Mouse (Mus musculus): Measurements from ENCODE around the gene Ubac1. TPM values are rescaled to one million over a fixed set of nuclear protein-coding genes. Genes with fewer than 3 reads are reported as not detected.

Gene Ubac1
- polyA plus RNA-seq, 1 experiment from 2014 or later = 290 TPM

DNA sequence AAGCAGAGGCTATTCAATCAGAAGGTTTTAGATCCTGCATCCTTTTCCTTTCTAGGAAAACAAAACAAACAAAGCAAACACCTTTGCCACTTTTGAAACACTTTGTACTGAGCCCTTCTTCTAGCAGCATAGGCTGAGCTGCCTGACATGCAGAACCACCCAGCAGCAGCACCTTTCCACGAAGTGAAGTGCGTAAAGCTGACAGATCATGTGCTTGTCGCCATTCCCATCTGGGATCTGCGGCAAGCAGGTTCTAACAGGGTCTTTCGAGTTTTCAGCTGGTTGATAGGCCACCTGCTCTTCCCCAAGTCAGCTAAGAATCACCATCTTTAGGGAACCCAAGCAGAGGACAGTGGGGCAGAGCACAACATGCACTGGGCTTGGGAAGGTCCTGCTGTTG is 34.7 kb upstream of the Ubac1 start:
- H3K4me1 ChIP-seq (replicated peaks; ENCODE audit: control insufficient read depth, insufficient read depth, low read length) = peaks cover 8% of the 10 kb centered on the region
- H3K9me3 ChIP-seq (ENCODE audit: control insufficient read depth, low read length) = no peaks in the 10 kb centered on the region
- 75% methylated on average over 5 of the region's 5 CpGs for WGBS
- no peak overlapping the region for H3K4me2 ChIP-seq
- ATAC-seq (replicated peaks; ENCODE audit: low FRiP score) = no peak
- no peak overlapping the region for H3K4me3 ChIP-seq (ENCODE audit: low read depth, low read length)
- no peak overlapping the region for H3K27ac ChIP-seq (ENCODE audit: low read depth, low read length)
- H3K27me3 ChIP-seq (replicated peaks; ENCODE audit: control insufficient read depth, insufficient read depth, low read length) = no peaks in the 10 kb centered on the region
- no peak overlapping the region for H3K9ac ChIP-seq (ENCODE audit: low read depth, low read length)
- no peak for DNase-seq (ENCODE audit: low spot score)
- no peaks in the 10 kb centered on the region for H3K36me3 ChIP-seq (ENCODE audit: control insufficient read depth, insufficient read depth, low read length)

- Histone ChIP-seq H3K4me1 (replicated peaks; ENCODE audit: control insufficient read depth, insufficient read depth, low read length) (peaks cover 3% of the 10 kb centered on the region; the same call in 1 of the 2 replicates), H3K27ac (ENCODE audit: low read depth, low read length) (no peak overlapping the region), H3K4me2 (no peak overlapping the region), H3K27me3 (replicated peaks; ENCODE audit: control insufficient read depth, insufficient read depth, low read length) (no peaks in the 10 kb centered on the region), H3K9me3 (ENCODE audit: control insufficient read depth, low read length) (no peaks in the 10 kb centered on the region), H3K36me3 (ENCODE audit: control insufficient read depth, insufficient read depth, low read length) (no peaks in the 10 kb centered on the region), H3K9ac (ENCODE audit: low read depth, low read length) (no peak overlapping the region), H3K4me3 (ENCODE audit: low read depth, low read length) (no peak overlapping the region)
- 57% methylated on average over 2 of the region's 2 CpGs for WGBS
- ATAC-seq (replicated peaks; ENCODE audit: low FRiP score) = no peak
- no peak for DNase-seq (ENCODE audit: low spot score)
These were observed 34.2 kb upstream of the Ubac1 start for GRCm38 (mm10) chr2:26055747-26056102.

- Histone ChIP-seq H3K9me3 (ENCODE audit: control insufficient read depth, low read length) (no peaks in the 10 kb centered on the region), H3K27me3 (replicated peaks; ENCODE audit: control insufficient read depth, insufficient read depth, low read length) (no peaks in the 10 kb centered on the region), H3K4me1 (replicated peaks; ENCODE audit: control insufficient read depth, insufficient read depth, low read length) (peaks cover 2% of the 10 kb centered on the region; the same call in 1 of the 2 replicates), H3K4me3 (ENCODE audit: low read depth, low read length) (no peak overlapping the region), H3K4me2 (no peak overlapping the region), H3K36me3 (ENCODE audit: control insufficient read depth, insufficient read depth, low read length) (no peaks in the 10 kb centered on the region), H3K27ac (ENCODE audit: low read depth, low read length) (no peak overlapping the region), H3K9ac (ENCODE audit: low read depth, low read length) (no peak overlapping the region)
- ATAC-seq (replicated peaks; ENCODE audit: low FRiP score) (peak; percentile 80), DNase-seq (ENCODE audit: low spot score) (peak; percentile 72)
- 44% methylated on average over 8 of the region's 8 CpGs for WGBS
These were observed 33.6 kb upstream of the Ubac1 start for GRCm38 (mm10) chr2:26055046-26055746.

- no peak overlapping the region for H3K4me2 ChIP-seq
- peaks cover 6% of the 10 kb centered on the region; the same call in 1 of the 2 replicates for H3K4me1 ChIP-seq (replicated peaks; ENCODE audit: control insufficient read depth, insufficient read depth, low read length)
- no peaks in the 10 kb centered on the region for H3K9me3 ChIP-seq (ENCODE audit: control insufficient read depth, low read length)
- H3K4me3 ChIP-seq (ENCODE audit: low read depth, low read length) = no peak overlapping the region
- ATAC-seq (replicated peaks; ENCODE audit: low FRiP score) (no peak), DNase-seq (ENCODE audit: low spot score) (no peak)
- no peaks in the 10 kb centered on the region for H3K36me3 ChIP-seq (ENCODE audit: control insufficient read depth, insufficient read depth, low read length)
- no peaks in the 10 kb centered on the region for H3K27me3 ChIP-seq (replicated peaks; ENCODE audit: control insufficient read depth, insufficient read depth, low read length)
- no peak overlapping the region for H3K9ac ChIP-seq (ENCODE audit: low read depth, low read length)
- 34% methylated on average over 4 of the region's 4 CpGs for WGBS
- H3K27ac ChIP-seq (ENCODE audit: low read depth, low read length) = no peak overlapping the region
These were observed 31.3 kb upstream of the Ubac1 start for GRCm38 (mm10) chr2:26052806-26053205.

DNA sequence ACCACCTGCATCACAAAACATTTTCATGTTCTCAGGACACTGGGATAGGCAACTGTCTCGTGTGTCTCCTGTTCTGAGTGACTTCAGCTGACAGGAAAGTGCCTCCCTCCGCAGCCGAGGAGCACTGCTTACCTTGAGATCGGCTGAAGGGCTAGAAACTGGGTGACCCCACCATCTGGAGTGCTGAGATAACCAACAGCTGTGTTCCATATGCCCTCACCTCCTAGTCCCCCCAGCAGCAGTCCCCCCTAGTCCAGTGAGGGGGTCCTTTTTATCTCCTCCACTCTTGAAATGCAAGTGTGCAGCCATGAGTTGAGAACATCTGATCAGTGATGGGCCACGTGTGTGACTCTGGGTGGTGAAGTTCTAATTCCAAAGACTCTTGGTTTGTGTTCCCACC is 27.3 kb upstream of the Ubac1 start:
- Histone ChIP-seq H3K9ac (ENCODE audit: low read depth, low read length) (no peak overlapping the region), H3K9me3 (ENCODE audit: control insufficient read depth, low read length) (no peaks in the 10 kb centered on the region), H3K4me2 (no peak overlapping the region), H3K27me3 (replicated peaks; ENCODE audit: control insufficient read depth, insufficient read depth, low read length) (no peaks in the 10 kb centered on the region), H3K4me1 (replicated peaks; ENCODE audit: control insufficient read depth, insufficient read depth, low read length) (0 out of 2 replicates have a peak, but pooled peaks cover 4% of the 10 kb centered on the region), H3K27ac (ENCODE audit: low read depth, low read length) (no peak overlapping the region), H3K36me3 (ENCODE audit: control insufficient read depth, insufficient read depth, low read length) (no peaks in the 10 kb centered on the region), H3K4me3 (ENCODE audit: low read depth, low read length) (no peak overlapping the region)
- DNase-seq (ENCODE audit: low spot score) (no peak), ATAC-seq (replicated peaks; ENCODE audit: low FRiP score) (peak; percentile 82)
- WGBS = 29% methylated on average over 5 of the region's 5 CpGs

DNA sequence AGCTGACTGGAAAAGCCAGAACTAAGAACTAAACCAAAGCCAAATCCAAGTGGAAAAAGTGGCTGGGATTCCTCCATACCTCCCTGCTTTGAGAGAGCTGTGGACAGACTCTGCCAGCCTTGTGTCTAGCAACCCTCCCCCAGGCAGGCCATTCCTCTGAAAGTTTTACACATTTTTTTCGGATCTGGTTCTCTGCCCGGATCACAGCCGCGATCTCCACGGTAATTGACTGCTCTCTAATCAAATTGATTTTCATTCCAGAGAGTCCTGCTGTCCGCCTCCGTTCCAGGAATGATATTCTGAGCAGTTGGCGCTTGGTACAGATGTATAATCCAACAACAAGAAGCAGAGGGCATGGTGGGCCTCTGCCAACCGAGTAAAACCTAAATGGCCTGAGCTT is 22.7 kb upstream of the Ubac1 start:
- no peak for ATAC-seq (replicated peaks; ENCODE audit: low FRiP score)
- 86% methylated on average over 9 of the region's 9 CpGs for WGBS
- Histone ChIP-seq H3K4me2 (no peak overlapping the region), H3K36me3 (ENCODE audit: control insufficient read depth, insufficient read depth, low read length) (no peaks in the 10 kb centered on the region), H3K9ac (ENCODE audit: low read depth, low read length) (no peak overlapping the region), H3K4me3 (ENCODE audit: low read depth, low read length) (no peak overlapping the region), H3K27me3 (replicated peaks; ENCODE audit: control insufficient read depth, insufficient read depth, low read length) (no peaks in the 10 kb centered on the region), H3K9me3 (ENCODE audit: control insufficient read depth, low read length) (no peaks in the 10 kb centered on the region), H3K4me1 (replicated peaks; ENCODE audit: control insufficient read depth, insufficient read depth, low read length) (peaks cover 21% of the 10 kb centered on the region), H3K27ac (ENCODE audit: low read depth, low read length) (no peak overlapping the region)
- no peak for DNase-seq (ENCODE audit: low spot score)

DNA sequence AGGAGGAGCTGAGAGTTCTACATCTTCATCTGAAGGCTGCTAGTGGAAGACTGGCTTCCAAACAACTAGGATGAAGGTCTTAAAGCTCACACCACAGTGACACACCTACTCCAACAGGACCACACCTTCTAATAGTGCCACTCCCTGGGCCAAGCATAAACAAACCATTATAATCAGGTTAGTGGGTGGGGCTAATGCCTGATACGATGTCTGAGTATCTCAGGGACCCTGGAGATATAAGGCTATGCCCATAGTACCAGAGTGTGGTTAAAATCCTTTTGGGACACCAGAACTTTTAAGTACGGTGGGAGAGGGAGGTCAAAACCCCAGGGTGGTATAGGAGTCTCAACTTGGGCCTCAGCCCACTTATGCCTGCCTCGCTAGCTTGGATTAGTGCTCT is 21.1 kb upstream of the Ubac1 start:
- Histone ChIP-seq H3K4me1 (replicated peaks; ENCODE audit: control insufficient read depth, insufficient read depth, low read length) (peaks cover 23% of the 10 kb centered on the region), H3K27me3 (replicated peaks; ENCODE audit: control insufficient read depth, insufficient read depth, low read length) (no peaks in the 10 kb centered on the region), H3K4me3 (ENCODE audit: low read depth, low read length) (no peak overlapping the region), H3K4me2 (no peak overlapping the region), H3K36me3 (ENCODE audit: control insufficient read depth, insufficient read depth, low read length) (no peaks in the 10 kb centered on the region), H3K9me3 (ENCODE audit: control insufficient read depth, low read length) (no peaks in the 10 kb centered on the region), H3K9ac (ENCODE audit: low read depth, low read length) (no peak overlapping the region), H3K27ac (ENCODE audit: low read depth, low read length) (no peak overlapping the region)
- 74% methylated on average over 3 of the region's 3 CpGs for WGBS
- ATAC-seq (replicated peaks; ENCODE audit: low FRiP score) (peak; percentile 44; the same call in 1 of the 2 replicates), DNase-seq (ENCODE audit: low spot score) (no peak)

DNA sequence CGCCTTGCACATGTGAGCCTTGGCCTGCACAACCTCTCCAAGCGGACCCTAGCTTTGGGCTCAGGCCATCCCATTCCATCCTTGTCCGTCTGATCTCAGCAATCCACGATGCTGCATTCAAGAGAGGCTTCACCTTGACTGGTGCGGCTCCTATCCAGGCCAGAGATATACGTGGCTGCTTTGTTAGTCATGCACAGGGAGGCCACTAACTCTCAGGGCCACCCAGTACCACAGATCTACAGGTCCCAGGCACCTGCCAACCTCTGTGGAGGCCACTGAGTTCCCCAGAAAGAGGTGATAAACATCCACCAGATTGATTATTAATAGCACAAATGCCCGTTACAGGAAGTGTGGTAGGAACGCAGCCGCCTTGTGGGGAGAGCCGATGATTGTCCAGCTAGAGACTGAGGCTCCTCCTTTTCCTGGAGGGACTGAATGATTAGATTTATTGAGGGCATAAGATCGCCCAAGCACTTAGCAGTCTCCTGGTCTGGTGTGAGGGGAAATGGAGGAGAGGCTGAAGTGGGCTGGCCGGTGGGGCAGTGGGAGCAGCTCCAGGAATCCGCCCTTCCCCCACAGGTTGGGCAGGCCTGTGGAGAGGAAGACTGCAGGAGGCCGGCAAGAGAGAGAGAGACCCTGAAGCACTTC is 19.7 kb upstream of the Ubac1 start:
- ATAC-seq (replicated peaks; ENCODE audit: low FRiP score) = no peak
- Histone ChIP-seq H3K27me3 (replicated peaks; ENCODE audit: control insufficient read depth, insufficient read depth, low read length) (no peaks in the 10 kb centered on the region), H3K9me3 (ENCODE audit: control insufficient read depth, low read length) (no peaks in the 10 kb centered on the region), H3K9ac (ENCODE audit: low read depth, low read length) (no peak overlapping the region), H3K27ac (ENCODE audit: low read depth, low read length) (no peak overlapping the region), H3K4me1 (replicated peaks; ENCODE audit: control insufficient read depth, insufficient read depth, low read length) (peaks cover 33% of the 10 kb centered on the region), H3K4me3 (ENCODE audit: low read depth, low read length) (no peak overlapping the region), H3K36me3 (ENCODE audit: control insufficient read depth, insufficient read depth, low read length) (no peaks in the 10 kb centered on the region), H3K4me2 (peak overlapping the region; percentile 5; the same call in 1 of the 2 replicates)
- 38% methylated on average over 14 of the region's 14 CpGs for WGBS
- no peak for DNase-seq (ENCODE audit: low spot score)

DNA sequence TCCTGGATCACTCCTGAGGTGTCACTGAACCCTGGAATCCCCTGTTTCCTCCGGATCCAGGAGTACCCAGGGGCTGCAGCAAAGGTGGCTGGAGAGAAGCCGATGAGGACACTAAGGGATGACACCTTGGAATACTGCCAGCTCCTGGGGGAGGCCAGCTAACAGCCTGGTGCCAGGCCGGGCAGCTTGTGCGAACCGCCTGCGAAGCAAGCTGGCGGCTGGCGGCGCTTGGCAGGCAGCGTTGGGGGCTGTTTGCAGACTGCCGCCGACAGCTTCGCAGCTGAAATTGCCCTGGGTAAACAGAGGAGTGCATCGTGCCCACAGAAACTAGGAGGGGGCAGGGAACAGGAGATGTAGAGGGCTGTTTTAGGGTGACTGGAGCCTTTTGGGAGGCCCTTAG is 18.4 kb upstream of the Ubac1 start:
- no peak overlapping the region for H3K4me2 ChIP-seq
- DNase-seq (ENCODE audit: low spot score) = no peak
- 57% methylated on average over 14 of the region's 14 CpGs for WGBS
- H3K4me3 ChIP-seq (ENCODE audit: low read depth, low read length) = no peak overlapping the region
- no peak overlapping the region for H3K27ac ChIP-seq (ENCODE audit: low read depth, low read length)
- no peaks in the 10 kb centered on the region for H3K9me3 ChIP-seq (ENCODE audit: control insufficient read depth, low read length)
- H3K27me3 ChIP-seq (replicated peaks; ENCODE audit: control insufficient read depth, insufficient read depth, low read length) = no peaks in the 10 kb centered on the region
- H3K4me1 ChIP-seq (replicated peaks; ENCODE audit: control insufficient read depth, insufficient read depth, low read length) = peaks cover 39% of the 10 kb centered on the region
- no peak overlapping the region for H3K9ac ChIP-seq (ENCODE audit: low read depth, low read length)
- H3K36me3 ChIP-seq (ENCODE audit: control insufficient read depth, insufficient read depth, low read length) = no peaks in the 10 kb centered on the region
- no peak for ATAC-seq (replicated peaks; ENCODE audit: low FRiP score)
